Mouse (Mus musculus): ENCODE measurements around the gene Wdr90.
"Not testable (repeated sequence)": the region's sequence is repeated elsewhere in the genome, so short reads cannot be mapped to it uniquely, and the experiment has no call there.

Gene Wdr90

DNA sequence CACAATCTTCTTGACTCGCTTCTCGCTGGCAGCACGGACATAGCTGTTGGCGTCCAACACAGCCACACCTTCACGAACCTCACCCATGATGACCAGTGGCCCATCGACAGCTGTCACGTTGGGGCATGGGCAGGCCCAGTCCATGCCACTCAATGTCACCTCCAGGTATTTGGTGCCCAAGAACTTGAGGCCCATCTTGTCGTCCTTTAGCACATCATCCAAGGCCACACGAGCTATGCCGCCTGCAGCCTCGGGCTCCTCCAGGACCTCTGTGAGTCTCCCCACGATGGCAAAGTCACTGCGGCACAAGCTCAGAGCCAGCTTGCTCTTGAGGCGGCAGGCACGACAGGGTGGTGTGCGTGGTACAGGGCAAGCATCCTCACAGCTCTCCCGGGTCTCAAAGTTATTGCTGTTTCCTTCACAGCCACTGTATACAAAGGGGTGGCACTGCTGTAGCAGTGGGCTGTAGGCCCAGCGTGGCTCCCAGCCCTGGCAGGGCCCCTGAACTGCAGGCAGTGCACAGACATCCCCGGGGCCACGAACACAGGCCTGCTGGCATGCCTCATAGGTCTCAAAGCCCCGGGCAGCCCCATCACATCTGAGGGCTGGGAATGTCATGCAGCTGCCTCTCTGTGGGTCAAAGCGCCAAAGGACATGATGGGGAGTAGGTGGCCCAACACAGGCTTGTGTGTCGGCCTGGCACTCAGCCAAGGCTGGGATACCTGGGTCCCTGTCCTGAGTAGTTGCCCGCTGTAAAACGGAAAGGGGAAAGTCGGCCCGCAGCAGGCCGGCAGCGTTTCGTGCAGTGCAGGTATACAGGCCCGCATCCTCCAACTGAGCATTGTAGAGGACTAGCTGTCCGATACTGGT lies 16.7 kb upstream of the Wdr90 start:
- no peak for DNase-seq (ENCODE audit: low read depth)

DNA sequence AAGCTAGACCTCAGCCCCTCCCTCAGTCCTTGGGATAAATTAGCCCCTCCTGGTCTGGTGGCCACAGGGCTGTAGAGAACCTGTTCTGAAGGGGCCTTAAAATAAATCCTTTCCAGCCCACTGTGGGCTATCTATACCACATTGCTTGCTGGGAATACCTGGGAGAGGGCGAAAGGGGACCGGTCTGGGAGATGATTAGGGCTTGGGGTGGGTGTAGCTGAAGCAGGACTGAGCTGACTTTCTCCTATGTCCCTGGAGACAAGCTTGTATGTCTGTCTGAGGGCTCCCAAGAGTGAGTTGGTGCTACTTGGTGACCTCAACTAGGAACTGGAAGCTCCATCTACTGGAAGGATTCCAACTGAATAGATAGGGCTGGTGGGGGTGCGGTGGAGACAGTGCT lies 15.7 kb upstream of the Wdr90 start:
- DNase-seq (ENCODE audit: low read depth), result no peak

DNA sequence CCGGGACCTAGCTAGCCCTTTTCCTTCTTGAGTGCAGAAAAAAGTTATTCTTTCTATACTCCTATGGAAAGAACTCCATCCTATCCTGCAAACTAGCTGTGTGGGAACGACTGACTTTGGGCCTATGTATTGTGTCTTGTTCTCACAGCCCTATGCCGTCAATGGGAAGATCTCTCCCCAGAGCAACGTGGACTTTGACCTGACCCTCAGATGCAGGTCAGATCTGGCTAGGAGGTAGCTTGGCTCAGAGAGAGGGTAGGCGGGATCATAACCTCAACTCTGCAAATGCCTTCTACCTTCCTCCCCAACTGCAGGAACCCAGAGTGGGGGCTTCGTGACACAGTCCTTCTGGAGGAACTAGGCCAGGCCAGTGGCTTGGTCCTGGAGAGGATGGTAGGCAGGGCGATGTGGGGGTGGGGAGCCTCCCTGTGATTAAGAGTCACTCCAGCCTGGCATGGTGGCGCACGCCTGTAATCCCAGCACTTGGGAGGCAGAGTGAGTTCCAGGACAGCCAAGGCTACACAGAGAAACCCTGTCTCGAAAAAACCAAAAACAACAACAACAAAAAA lies 15.1 kb upstream of the Wdr90 start:
- no peak for DNase-seq (ENCODE audit: low read depth)

DNA sequence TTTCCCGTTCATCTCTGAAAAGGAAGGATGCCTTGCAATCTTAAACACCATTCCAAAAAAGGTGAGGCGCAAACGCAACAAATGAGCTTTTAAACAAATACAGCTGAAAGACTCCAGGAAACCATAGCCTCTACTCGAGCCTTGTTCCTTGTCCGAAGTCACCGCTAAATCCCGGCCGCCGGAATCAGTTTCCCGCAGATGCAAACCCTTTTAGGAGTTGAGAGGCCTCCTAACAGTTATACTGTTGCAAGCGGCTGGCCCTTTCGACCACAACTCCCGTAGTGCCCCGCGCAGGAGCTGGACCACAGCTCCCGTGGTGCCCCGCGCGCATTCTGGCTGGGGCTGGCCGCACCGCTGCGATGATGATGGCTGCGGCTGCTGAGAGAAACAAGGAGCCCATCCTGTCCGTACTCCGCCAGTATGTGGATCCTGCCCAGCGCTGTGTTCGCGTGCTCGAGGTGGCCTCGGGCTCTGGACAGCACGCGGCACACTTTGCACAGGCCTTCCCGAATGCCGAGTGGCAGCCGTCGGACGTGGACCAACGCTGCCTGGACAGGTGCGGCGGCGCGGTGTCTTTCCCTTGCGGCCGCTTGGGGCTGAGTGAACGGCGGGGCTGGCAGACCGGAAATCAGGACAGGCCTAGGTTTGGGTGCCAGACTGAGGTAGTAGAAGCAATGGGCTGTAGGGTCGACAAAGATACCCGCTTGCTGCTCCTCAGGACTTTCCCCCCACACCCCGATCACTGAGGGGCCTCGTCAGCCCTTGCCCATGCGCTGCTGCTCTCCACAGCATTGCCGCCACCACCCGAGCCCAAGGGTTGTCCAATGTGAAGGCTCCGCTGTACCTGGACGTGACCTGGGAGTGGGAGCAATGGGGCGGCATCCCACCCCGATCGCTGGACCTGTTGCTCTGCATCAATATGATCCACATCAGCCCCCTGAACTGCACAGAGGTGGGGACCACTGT lies 14.2 kb upstream of the Wdr90 start:
- peak; percentile 48 for DNase-seq (ENCODE audit: low read depth)

DNA sequence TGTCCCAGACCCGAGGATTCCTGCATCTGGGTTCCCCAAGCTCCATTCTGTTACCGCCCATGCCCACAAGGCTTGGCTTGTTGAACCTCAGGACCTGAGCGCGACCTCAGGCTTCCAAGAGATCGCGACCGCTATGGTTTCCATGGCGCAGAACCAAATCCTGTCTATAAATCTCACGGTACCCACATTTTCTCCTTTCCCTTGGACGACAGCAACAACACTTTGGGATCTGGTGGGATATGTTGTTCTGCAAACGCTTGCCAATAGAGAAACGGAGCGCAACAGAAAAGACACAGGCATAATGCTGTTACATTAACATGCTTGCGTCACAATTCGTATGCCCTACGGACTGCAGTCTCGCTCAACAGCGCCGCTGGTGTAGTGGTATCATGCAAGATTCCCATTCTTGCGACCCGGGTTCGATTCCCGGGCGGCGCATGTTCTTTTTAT lies 13.4 kb upstream of the Wdr90 start, which contains the start of gene Mettl26:
Gene Mettl26 (plus strand): TSS at position 354 of the 450 bp plus-strand sequence.
- DNase-seq (ENCODE audit: low read depth), result peak; percentile 75

DNA sequence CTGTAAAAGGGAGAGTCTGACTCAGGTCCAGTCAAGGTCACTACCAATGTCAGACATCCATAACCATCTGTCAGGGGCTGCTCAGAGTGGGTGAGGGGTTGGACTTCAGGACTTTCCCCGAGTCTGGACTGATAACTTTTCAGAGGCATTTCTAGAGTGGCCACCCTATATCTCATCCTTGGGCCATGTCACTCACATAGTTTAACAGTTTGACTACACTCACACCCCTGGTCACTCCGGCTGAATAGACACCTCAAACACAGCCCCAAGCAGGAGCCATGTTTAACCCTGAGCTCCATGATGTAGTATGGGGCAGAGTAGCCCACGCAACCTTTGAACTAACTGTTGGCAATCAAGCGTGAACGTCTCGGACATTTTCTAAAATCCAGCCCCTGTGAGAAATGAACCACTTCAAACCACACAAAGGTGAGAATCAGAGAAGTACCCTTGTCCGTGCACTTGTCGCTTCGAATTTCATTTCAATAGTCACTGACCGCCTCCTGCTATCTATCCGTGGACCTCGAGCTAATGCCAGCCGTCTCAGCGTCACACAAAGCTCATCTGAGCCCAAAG lies 12.9 kb upstream of the Wdr90 start:
- DNase-seq (ENCODE audit: low read depth), result no peak

DNA sequence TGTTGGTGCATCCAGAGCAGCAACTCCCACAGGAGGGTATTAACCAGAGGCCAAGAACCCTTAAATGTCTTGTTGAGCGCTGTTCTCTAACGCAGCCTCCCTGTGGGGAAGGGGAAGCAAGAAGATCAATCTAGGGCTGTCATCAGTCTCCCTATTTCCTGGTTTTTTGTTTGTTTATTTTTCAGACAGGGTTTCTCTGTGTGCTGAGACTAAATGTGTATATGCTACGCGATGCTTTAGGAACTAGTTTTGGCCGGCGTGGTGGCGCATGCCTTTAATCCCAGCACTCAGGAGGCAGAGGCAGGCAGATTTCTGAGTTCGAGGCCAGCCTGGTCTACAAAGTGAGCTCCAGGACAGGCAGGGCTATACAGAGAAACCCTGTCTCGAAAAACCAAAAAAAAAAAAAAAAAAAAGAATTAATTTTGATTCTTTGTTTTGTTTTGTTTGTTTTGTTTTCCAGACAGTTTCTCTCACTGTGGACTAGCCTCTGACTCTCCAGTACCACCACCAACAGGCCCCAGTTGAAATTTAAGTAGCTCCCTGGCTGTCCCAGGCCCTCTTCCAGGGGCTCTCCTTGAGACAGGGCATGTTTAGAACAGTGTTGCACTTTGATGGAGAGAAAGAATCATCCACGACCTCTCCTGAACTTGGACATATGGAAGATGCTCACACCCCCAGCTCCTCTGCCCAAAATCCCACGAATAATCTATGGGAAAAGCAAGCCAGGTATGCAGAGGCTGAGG lies 12.3 kb upstream of the Wdr90 start:
- DNase-seq (ENCODE audit: low read depth), result no peak

DNA sequence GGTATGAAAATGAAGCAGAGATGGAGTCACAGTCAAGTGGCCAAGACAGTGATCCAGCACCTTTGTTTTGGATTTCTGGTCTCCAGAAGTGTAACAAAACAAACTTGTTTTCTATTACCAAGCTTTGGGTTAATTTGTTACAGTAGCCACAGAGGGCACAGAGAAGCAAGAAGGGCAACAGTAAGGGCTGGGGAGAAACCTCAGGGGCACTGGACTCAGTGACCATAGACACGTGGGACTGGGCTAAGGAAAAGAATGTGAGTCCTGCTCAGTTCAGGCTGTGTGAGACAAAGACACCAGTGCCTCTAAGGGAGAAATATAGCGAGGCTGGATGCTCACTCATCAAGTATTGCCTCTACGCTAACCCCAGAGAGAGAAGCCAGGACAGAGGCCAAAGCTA lies 11.4 kb upstream of the Wdr90 start:
- DNase-seq (ENCODE audit: low read depth), result no peak

DNA sequence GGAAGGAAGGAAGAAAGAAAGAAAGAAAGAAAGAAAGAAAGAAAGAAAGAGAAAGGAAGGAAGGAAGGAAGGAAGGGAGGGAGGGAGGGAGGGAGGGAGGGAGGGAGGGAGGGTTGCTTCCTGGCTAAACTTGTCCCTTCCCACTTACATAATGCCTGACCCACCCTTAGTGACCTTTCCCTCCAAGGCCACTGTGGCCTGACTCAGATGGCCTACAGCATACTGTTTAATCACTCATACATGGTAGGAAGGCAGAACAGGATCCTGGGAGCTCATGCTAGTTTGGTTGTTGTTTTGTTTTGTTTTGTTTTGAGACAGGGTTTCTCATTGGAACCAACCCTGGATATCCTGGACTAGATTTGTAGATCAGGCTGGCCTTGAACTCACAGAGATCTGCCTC lies 10.3 kb upstream of the Wdr90 start:
- not testable (repeated sequence) for DNase-seq (ENCODE audit: low read depth)

DNA sequence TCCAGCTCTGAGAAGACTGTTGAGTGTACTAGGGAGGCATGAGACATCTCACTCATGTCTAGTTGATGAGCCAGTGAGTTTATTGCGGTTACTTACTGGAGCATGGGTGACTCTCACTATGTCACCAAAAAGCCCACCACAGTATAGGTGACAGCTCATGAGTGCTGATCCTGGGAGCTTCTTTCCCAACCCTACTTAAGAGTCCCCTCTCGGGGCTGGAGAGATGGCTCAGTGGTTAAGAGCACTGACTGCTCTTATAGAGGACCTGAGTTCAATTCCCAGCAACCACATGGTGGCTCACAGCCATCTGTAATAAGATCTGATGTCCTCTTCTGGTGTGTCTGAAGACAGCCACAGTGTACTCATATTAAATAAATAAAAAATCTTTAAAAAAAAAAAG lies 8.7 kb upstream of the Wdr90 start:
- no peak for DNase-seq (ENCODE audit: low read depth)

DNA sequence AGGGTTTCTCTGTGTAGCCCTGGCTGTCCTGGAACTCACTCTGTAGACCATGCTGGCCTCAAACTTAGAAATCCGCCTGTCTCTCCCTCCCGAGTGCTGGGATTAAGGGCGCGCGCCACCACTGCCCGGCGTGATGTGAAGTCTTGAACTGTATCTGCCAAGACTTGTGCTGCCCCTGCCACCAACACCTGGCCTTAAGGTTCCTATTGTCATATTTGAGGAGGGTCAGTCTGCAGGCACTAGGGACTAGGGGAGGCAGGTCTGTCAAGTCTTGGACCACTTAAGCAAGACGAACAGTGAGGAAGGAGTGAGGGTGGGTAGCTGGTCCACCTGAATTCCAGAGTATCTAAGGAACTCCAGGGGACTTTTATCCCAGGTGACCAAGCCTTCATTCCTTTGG lies 8.2 kb upstream of the Wdr90 start:
- DNase-seq (ENCODE audit: low read depth), result no peak

DNA sequence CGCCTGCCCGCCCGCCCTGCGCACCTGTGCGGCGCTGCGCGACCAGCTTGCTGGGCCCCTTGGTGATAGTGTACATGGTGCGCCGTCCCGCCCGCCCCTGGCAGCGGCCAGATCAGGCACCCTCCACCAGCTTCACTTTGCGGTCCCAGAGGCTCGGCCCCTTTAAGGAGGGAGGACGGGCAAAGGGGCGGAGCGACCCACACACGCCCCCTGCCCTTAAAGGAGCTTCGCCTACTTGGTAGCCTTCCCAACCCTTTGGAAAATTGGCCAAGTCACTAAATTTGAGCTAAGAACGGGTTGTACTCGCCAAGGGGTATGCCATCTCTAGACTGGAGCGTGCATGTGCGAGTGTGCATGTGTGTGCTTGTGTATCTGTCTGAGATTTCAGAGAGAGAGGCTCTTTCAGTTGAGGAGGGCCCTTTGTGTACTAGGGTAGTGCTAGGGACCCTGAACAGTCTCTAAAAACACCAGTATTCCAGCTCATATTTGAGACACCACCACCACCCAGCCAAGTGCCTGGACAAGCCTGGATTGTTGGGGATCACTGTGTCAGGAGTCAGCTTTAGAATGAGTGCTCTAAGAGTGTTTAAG lies 7.4 kb upstream of the Wdr90 start, which contains the start of gene Mcrip2:
Gene Mcrip2 (minus strand): TSS at position 164 of the 591 bp plus-strand sequence.
- no peak for DNase-seq (ENCODE audit: low read depth)

DNA sequence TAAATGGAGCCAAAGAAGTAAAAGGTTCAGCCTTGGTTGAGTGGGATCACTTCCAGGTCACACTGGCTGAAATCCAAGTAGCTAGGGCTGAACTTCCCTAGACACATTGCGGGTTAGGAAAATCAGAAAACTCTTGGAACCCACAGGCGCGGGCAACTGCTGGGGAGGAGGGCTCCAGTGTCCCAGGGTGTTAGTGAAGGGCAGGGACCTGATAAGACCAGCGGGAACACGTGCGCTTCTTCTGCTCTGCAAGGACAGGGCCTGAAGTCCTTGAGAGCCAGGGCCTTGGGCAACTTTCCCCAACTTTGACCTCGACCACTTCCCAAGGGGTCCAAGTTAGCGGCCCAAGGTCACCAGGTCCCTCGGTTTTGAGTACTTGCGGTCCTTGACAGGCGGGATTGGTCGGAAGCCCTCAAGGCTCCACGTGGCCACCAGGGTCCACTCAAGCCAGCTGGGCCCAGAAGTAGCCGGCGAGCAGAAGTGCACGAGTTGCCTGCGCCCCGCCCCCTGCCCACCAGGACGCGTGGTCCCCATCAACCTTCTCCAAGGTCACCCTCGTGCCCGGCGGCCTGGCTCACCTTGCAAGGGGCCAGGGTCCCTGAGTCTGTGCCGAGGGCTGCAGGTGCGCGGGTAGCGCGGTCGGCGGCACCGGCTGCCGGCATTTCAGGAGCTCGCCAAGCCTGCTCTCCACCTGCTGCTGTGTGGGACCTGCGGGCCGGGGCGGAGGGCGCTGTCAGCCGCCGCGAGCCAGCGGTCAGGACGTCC lies 6.7 kb upstream of the Wdr90 start:
- DNase-seq (ENCODE audit: low read depth), result no peak

DNA sequence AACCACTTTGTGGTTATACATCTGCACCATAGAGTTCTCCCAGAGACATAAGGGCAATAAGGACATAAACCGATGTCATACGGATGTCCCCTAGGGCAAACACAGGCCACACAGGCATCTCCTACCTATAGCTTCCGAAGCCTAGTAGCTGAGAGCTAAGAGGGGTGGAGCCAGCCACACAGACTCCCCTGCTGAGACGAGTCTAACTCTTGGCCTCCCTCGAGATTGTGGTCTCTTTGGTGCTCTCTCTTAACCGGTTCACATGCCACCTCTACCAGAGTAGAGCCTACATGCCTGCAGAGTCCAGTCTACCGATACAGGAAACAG lies 6.2 kb upstream of the Wdr90 start:
- DNase-seq (ENCODE audit: low read depth), result no peak

DNA sequence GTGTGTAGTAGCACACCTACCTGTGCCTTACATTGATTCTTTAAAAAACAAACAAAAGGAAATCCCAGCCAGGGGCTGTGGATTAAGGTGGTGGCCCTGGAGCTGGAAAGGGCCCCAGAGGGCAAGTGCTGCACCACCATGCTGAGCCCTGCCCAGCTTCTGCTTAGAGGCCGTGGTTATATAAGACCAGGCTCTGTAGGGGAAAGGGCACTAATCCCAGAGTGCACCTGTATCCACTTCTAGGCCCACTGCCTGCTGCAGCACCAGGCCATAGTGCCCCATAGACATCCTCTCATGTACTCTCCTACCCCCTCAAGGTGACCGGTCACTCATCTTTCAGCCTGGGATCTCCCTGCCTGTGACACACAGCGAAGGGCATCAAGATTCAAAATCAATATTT lies 4.9 kb upstream of the Wdr90 start:
- no peak for DNase-seq (ENCODE audit: low read depth)

DNA sequence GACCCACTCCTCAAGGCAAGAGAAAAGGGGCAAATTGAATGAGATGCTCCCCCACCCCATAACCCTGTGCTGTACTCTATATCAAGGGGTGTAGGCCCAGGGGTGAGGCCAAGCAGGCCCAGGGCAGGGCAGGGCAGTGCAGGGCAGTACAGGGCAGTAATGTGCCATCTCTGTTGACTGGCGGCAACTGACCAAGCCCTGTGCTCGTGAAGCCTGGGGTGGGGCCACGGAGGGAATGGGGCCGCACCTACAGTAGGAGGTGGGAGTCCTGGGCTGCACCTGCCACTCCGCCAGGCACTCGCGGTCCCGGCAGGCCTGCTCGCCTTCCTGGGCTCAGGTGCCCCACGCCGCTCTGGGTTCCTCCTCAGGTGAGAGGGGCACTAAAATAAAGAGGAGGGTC lies 4.0 kb upstream of the Wdr90 start:
- DNase-seq (ENCODE audit: low read depth), result no peak

DNA sequence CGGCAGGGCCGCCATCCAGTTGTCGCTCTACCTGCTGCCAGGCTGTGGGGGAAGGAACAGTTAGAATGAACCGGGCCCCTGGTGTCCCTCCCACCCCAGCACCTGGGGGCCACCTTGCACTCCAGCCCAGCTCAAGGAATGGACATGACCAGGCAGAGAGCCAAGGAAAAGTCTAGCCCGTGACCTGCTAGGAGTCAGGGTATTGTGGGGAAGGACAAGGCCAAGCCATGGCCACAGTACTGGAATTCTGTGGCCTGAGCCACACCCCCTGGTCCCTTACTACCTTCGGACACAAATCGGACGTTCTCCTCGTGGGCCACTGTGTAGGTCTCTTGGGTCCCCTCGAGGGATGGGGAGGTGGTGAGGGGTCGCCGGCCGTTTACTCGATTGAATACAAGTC lies 3.0 kb upstream of the Wdr90 start:
- DNase-seq (ENCODE audit: low read depth), result no peak

DNA sequence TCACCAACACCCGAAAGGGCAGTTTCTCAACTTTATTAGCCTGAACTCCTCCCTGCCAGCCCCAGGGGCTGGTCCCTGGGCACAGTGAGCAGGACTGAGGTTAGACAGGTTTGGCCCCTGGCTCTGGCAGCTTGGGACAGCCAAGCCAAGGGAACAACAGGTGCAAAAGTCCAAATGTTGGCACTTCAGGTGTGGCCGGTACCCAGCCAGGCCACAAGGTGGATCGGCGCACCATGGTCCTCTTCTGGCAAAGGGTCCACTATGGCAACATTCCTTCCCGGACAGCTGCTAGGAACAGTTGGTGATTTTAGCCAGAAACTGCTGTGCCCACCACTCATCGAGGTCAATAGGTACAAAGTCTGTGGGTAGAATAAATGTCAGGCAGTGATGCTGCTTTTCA lies 2.4 kb upstream of the Wdr90 start:
- no peak for DNase-seq (ENCODE audit: low read depth)

DNA sequence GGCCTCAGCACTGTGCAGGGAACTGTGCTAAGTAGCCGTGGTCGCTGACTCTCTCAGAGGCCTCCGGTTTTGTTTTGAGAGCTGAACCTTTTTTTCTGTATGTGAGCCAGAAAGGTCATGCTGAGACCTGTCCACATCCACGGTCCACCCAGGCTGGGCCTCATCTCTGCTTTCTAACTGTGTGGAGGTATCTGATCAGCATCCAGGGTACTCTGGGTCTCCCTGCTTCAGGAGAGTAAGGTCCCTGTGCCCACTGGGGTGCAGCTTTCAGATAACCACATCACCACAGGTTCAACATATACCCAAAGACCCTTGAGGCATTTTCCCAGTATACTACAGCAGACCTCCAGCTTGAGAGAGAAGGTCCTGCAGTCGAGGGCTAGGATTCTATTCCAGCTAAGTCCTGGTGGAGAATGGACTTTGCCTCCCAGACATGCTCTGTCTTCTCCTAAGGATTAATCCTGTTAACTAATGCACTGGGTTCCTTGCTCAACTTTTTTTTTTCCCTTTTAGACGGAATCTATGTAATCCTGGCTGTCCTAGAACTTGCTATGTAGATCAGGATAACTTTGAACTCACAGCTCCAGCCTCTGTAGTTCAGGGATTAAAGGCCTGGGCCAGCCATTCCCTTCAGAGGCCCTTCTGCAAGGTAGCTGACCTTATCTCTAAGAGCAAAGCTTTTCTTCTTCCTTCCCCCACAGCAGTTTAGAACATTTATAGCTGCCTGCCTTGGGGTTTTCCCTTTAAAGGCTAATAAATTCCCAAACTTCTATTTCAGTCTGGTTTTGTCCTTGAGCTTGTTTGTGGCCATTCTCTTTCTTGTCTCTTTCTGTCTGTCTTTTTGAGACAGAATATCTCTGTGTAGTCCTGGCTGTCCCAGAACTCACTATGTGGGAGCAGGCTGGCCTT lies 657 bp upstream of the Wdr90 start:
- DNase-seq (ENCODE audit: low read depth), result no peak
